Mouse (Mus musculus): ENCODE data around the gene 1110065P20Rik. TPM values are rescaled to one million over a fixed set of nuclear protein-coding genes. Genes with fewer than 3 reads are reported as not detected.

The 1110065P20Rik gene
- polyA plus RNA-seq, 1 experiment = 37.8 TPM

GRCm38 (mm10) chr4:124881341-124881908 lies 30.4 kb upstream of the 1110065P20Rik start:
- Histone ChIP-seq H3K4me3 (replicated peaks; ENCODE audit: extremely low read depth, low read depth, low read length) (no peak overlapping the region), H3K4me1 (ENCODE audit: control insufficient read depth, insufficient read depth, low read length) (no peaks in the 10 kb centered on the region)
- WGBS = 4% methylated on average over 37 of the region's 37 CpGs
- no peak for DNase-seq
- TF ChIP-seq CTCF (IDR thresholded peaks at IDR 0.05; ENCODE audit: insufficient read depth, low read length) = no peak
- no peak for TF ChIP-seq POLR2A (IDR thresholded peaks at IDR 0.05; ENCODE audit: borderline replicate concordance, extremely low read depth, low read depth, low read length)

DNA sequence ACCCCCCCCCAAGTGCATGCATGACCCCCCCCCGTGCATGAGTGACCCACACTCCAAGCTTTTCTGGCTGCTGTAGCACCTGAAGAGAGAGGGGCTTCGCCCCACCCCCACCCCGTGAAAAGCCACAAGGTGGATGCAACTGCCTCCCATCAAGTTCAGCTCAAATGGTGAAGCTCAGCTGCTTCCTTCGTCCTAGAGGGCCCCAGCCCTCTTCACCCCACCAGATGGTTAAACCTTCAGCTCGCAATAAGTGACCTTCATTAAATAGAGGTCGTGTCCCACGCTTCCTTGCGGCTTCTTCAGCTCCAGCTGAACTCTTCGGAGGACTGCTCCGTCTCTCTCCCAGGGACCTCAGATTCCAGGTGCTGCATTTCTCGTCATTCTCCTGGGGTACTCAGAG lies 29.6 kb upstream of the 1110065P20Rik start, which contains the start of gene Epha10:
TSS of gene Epha10 (plus strand) at position 301 of the 400 bp plus-strand sequence.
- no peak within 1 kb of the TSS for H3K4me3 ChIP-seq (replicated peaks; ENCODE audit: extremely low read depth, low read depth, low read length)
- WGBS = 7% methylated on average over 11 of the region's 11 CpGs
- TF ChIP-seq POLR2A (IDR thresholded peaks at IDR 0.05; ENCODE audit: borderline replicate concordance, extremely low read depth, low read depth, low read length) (no peak), CTCF (IDR thresholded peaks at IDR 0.05; ENCODE audit: insufficient read depth, low read length) (no peak)
- DNase-seq = no peak
- H3K4me1 ChIP-seq (ENCODE audit: control insufficient read depth, insufficient read depth, low read length) = no peaks in the 10 kb centered on the region

DNA sequence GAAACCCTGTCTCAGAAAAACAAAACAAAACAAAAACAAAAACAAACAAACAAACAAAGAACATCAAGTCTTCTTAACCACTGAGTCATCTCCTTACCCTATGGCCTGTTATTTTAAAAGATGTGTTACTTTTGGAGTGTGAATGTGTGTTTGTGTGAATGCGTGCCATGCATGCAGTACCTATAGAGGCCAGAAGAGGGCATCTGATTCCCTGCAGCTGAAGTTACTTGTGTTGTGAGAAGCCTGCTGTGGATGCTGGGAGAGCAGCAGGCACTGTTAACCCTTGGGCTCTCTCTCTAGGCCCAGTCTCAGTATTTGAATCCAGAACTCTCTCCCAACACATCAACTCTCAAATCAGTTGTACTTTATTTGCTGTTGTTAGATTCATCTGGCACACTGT lies 21.7 kb upstream of the 1110065P20Rik start:
- TF ChIP-seq CTCF (IDR thresholded peaks at IDR 0.05; ENCODE audit: insufficient read depth, low read length) (no peak), POLR2A (IDR thresholded peaks at IDR 0.05; ENCODE audit: borderline replicate concordance, extremely low read depth, low read depth, low read length) (no peak)
- 77% methylated on average over 1 of the region's 1 CpGs for WGBS
- Histone ChIP-seq H3K4me1 (ENCODE audit: control insufficient read depth, insufficient read depth, low read length) (no peaks in the 10 kb centered on the region), H3K4me3 (replicated peaks; ENCODE audit: extremely low read depth, low read depth, low read length) (no peak overlapping the region)
- no peak for DNase-seq

GRCm38 (mm10) chr4:124861283-124862188 lies 10.5 kb upstream of the 1110065P20Rik start, which contains the start of gene Maneal:
TSS of gene Maneal (minus strand) at chr4:124862171.
- DNase-seq = no peak
- TF ChIP-seq POLR2A (IDR thresholded peaks at IDR 0.05; ENCODE audit: borderline replicate concordance, extremely low read depth, low read depth, low read length) (no peak), CTCF (IDR thresholded peaks at IDR 0.05; ENCODE audit: insufficient read depth, low read length) (no peak)
- no peaks in the 10 kb centered on the region for H3K4me1 ChIP-seq (ENCODE audit: control insufficient read depth, insufficient read depth, low read length)
- 4% methylated on average over 60 of the region's 77 CpGs for WGBS
- no peak within 1 kb of the TSS for H3K4me3 ChIP-seq (replicated peaks; ENCODE audit: extremely low read depth, low read depth, low read length)

DNA sequence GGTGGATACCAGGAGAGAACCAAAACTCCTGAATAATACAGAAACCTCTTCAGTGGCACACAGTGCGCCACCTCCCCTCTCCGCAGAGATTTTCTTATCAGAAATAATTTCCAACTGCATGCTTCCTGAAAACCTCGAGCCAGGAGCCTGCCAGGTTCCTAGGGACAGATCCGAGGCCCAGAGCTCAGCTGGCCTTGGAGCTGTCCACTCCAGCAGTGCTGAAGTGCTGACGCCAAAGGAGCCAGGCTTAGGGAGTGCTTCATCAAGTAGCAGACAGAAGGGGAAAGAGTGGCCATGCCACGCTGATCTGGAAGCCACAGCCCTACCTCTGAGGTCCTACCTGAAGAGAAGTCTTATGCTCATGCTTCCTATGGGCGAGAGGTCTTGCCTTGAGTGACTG lies 9.4 kb upstream of the 1110065P20Rik start:
- DNase-seq = peak; percentile 52
- H3K4me1 ChIP-seq (ENCODE audit: control insufficient read depth, insufficient read depth, low read length) = no peaks in the 10 kb centered on the region
- no peak overlapping the region for H3K4me3 ChIP-seq (replicated peaks; ENCODE audit: extremely low read depth, low read depth, low read length)
- WGBS = 5% methylated on average over 7 of the region's 7 CpGs
- no peak for TF ChIP-seq POLR2A (IDR thresholded peaks at IDR 0.05; ENCODE audit: borderline replicate concordance, extremely low read depth, low read depth, low read length)
- TF ChIP-seq CTCF (IDR thresholded peaks at IDR 0.05; ENCODE audit: insufficient read depth, low read length) = no peak

GRCm38 (mm10) chr4:124858370-124858769 lies 7.4 kb upstream of the 1110065P20Rik start:
- WGBS = 47% methylated on average over 5 of the region's 5 CpGs

DNA sequence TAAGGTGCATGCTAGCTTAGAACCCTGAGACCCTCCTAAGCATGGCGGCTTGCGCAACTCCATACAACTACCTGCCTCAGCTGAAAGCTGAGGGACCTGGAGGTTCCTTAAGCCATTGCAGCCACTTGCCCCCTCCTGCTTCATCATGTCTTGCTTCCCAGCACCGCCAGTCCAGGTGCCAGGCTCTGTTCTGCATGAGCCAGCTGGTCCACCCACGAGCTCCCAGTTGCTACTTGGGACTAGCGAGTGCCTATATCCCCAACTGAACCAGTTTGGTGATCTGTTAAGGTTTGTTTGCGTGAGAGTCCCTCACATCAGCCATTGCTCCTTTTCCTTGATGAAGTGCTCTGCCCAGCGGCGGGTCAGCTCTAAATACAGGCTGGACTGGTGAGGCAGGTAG lies 5.3 kb upstream of the 1110065P20Rik start:
- H3K4me3 ChIP-seq (replicated peaks; ENCODE audit: extremely low read depth, low read depth, low read length) = no peak overlapping the region
- no peak for DNase-seq
- WGBS = 95% methylated on average over 8 of the region's 8 CpGs
- no peak for TF ChIP-seq CTCF (IDR thresholded peaks at IDR 0.05; ENCODE audit: insufficient read depth, low read length)
- TF ChIP-seq POLR2A (IDR thresholded peaks at IDR 0.05; ENCODE audit: borderline replicate concordance, extremely low read depth, low read depth, low read length) = no peak
- H3K4me1 ChIP-seq (ENCODE audit: control insufficient read depth, insufficient read depth, low read length) = peaks cover 6% of the 10 kb centered on the region

More at GRCm38 (mm10) chr4:124858370-124858769, 7.4 kb upstream of the 1110065P20Rik start:
- DNase-seq = no peak
- TF ChIP-seq POLR2A (IDR thresholded peaks at IDR 0.05; ENCODE audit: borderline replicate concordance, extremely low read depth, low read depth, low read length) = no peak
- TF ChIP-seq CTCF (IDR thresholded peaks at IDR 0.05; ENCODE audit: insufficient read depth, low read length) = no peak
- Histone ChIP-seq H3K4me3 (replicated peaks; ENCODE audit: extremely low read depth, low read depth, low read length) (no peak overlapping the region), H3K4me1 (ENCODE audit: control insufficient read depth, insufficient read depth, low read length) (no peaks in the 10 kb centered on the region)

GRCm38 (mm10) chr4:124850261-124850913 lies 609 bp downstream of the 1110065P20Rik start, which contains the start of gene Yrdc:
TSS of gene Yrdc (plus strand) at chr4:124850679.
- Histone ChIP-seq H3K4me3 (replicated peaks; ENCODE audit: extremely low read depth, low read depth, low read length) (peak within 1 kb of the TSS; percentile 69), H3K4me1 (ENCODE audit: control insufficient read depth, insufficient read depth, low read length) (peaks cover 13% of the 10 kb centered on the region)
- 1% methylated on average over 86 of the region's 90 CpGs for WGBS
- DNase-seq = peak; percentile 95
- TF ChIP-seq POLR2A (IDR thresholded peaks at IDR 0.05; ENCODE audit: borderline replicate concordance, extremely low read depth, low read depth, low read length) (peak; percentile 46; the same call in 1 of the 2 replicates), CTCF (IDR thresholded peaks at IDR 0.05; ENCODE audit: insufficient read depth, low read length) (no peak)

DNA sequence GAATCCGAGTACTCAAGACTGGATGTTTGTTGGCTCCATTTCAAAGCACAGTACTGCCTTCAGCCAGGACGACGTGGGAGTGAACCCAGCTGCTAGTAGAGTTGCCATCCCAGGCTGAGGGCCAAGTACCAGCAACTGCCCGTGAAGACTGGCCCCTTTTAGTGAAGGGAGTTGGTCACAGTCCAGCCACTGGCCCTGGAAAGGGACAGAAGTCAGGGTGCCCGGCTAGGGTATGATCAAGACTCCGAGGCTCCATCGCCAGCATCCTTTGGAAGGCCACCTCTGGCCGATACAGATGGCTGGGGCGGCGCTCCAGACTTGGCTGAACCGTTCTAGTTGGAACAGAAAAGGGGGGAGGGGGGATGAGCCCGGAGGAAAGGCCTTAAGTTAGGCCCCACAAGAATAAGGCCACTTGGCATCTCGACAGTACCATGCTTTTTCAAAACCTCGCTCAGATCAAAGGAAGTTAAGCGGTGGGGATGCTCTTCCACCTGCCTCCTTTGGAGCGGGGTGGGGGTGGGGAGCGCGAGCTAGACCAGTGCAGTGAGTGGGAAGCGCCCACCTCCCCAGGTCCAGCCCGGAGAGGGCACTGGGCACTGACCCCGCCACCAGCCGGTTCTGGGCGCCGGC lies 1.2 kb downstream of the 1110065P20Rik start:
- 3% methylated on average over 24 of the region's 24 CpGs for WGBS
- Histone ChIP-seq H3K4me1 (ENCODE audit: control insufficient read depth, insufficient read depth, low read length) (peaks cover 13% of the 10 kb centered on the region), H3K4me3 (replicated peaks; ENCODE audit: extremely low read depth, low read depth, low read length) (peak overlapping the region; percentile 69)
- peak; percentile 36 for DNase-seq
- no peak for TF ChIP-seq POLR2A (IDR thresholded peaks at IDR 0.05; ENCODE audit: borderline replicate concordance, extremely low read depth, low read depth, low read length)
- no peak for TF ChIP-seq CTCF (IDR thresholded peaks at IDR 0.05; ENCODE audit: insufficient read depth, low read length)
